Mouse (Mus musculus): Measurements from ENCODE around the gene Anapc1.

The Anapc1 gene

GRCm38 (mm10) chr2:128566304-128567147, 120.7 kb downstream of the Anapc1 start:
- DNase-seq (ENCODE audit: low read depth, low spot score) = no peak

GRCm38 (mm10) chr2:128565904-128566303, 121.3 kb downstream of the Anapc1 start:
- no peak for DNase-seq (ENCODE audit: low read depth, low spot score)

GRCm38 (mm10) chr2:128564195-128564594, 123.0 kb downstream of the Anapc1 start:
- DNase-seq (ENCODE audit: low read depth, low spot score) = no peak
